Mouse (Mus musculus) midbrain, embryonic 16.5 days (tissue): ENCODE measurements around the gene Nf1. TPM values are rescaled to one million over a fixed set of nuclear protein-coding genes. Genes with fewer than 3 reads are reported as not detected.
A peak's percentile ranks its signal among the peaks of the same experiment; 100 is the strongest.

Experiments used
- ATAC-seq: fragments of 200-750 bp; cut with Nextera tagmentation; 2 replicates; pipeline ENCODE4 v1.8.0; 2017; ENCODE audit warnings: moderate TSS enrichment
- H3K27ac ChIP-seq: fragments of 300-500 bp; sonication (generic); 2 replicates; pipeline ENCODE4 v1.5.1; 2014; ENCODE audit warnings: mild to moderate bottlenecking, low read length, mixed read lengths
- H3K27me3 ChIP-seq: fragments of 300-500 bp; sonication (generic); 2 replicates; pipeline ENCODE4 v1.6.1; 2014; ENCODE audit warnings: low read depth, low read length, mixed read lengths; ENCODE audit not compliant: control insufficient read depth, insufficient read depth
- H3K36me3 ChIP-seq: fragments of 300-500 bp; sonication (generic); 2 replicates; pipeline ENCODE4 v1.6.1; 2014; ENCODE audit warnings: mild to moderate bottlenecking, low read length, moderate library complexity, mixed read lengths; ENCODE audit not compliant: control insufficient read depth, insufficient read depth
- H3K4me1 ChIP-seq: fragments of 300-500 bp; sonication (generic); 2 replicates; pipeline ENCODE4 v1.6.1; 2014; ENCODE audit warnings: mild to moderate bottlenecking, low read length, mixed read lengths; ENCODE audit not compliant: control insufficient read depth, insufficient read depth
- H3K4me2 ChIP-seq: fragments of 300-500 bp; sonication (generic); 2 replicates; pipeline ENCODE4 v1.6.1; 2014; ENCODE audit warnings: mild to moderate bottlenecking, low read length, mixed read lengths
- H3K4me3 ChIP-seq: fragments of 300-500 bp; sonication (generic); 2 replicates; pipeline ENCODE4 v1.5.1; 2014; ENCODE audit warnings: low read depth, mild to moderate bottlenecking, low read length, moderate library complexity, mixed read lengths
- H3K9ac ChIP-seq: fragments of 300-500 bp; sonication (generic); 2 replicates; pipeline ENCODE4 v1.6.1; 2014; ENCODE audit warnings: low read depth, low read length, mixed read lengths
- H3K9me3 ChIP-seq: fragments of 300-500 bp; sonication (generic); replicated peaks from 2 replicates; pipeline ENCODE4 v1.6.1; 2014; ENCODE audit warnings: mild to moderate bottlenecking, low read length, mixed read lengths; ENCODE audit not compliant: control insufficient read depth, poor library complexity, severe bottlenecking
- WGBS: fragments of 180-500 bp; shearing (Covaris S2); extraction: QIAGEN DNeasy Blood & Tissue Kit; methylation state at CpG from one replicate; pipeline ENCODE4 v1.1.7; 2014; 5-methylcytosine and 5-hydroxymethylcytosine counted together
- polyA plus RNA-seq: library from polyadenylated mRNA; unstranded; fragments of >200 nt; fragmentation: Nextera tagmentation; extraction: Ambion mirVana; gene quantifications from 2 replicates; pipeline ENCODE4 v1.2.1, GENCODE M21; 2015

Nf1 gene
- polyA plus RNA-seq, 1 experiment from 2014 or later = 4.7 TPM

GRCm38 (mm10) chr11:79323985-79324685 lies 15.4 kb upstream of the Nf1 start:
- Histone ChIP-seq H3K4me1 (no peaks in the 10 kb centered on the region), H3K9ac (no peak overlapping the region), H3K27me3 (no peaks in the 10 kb centered on the region), H3K9me3 (no peaks in the 10 kb centered on the region), H3K4me3 (no peak overlapping the region), H3K4me2 (no peak overlapping the region), H3K36me3 (no peaks in the 10 kb centered on the region), H3K27ac (no peak overlapping the region)
- ATAC-seq = no peak
- WGBS = 63% methylated on average over 12 of the region's 12 CpGs

- no peak for ATAC-seq
- Histone ChIP-seq H3K9me3 (no peaks in the 10 kb centered on the region), H3K36me3 (no peaks in the 10 kb centered on the region), H3K27ac (no peak overlapping the region), H3K4me1 (no peaks in the 10 kb centered on the region), H3K4me2 (no peak overlapping the region), H3K4me3 (no peak overlapping the region), H3K9ac (no peak overlapping the region), H3K27me3 (no peaks in the 10 kb centered on the region)
- WGBS = 92% methylated on average over 8 of the region's 8 CpGs
Measured at GRCm38 (mm10) chr11:79325663-79326062, 13.8 kb upstream of the Nf1 start.

DNA sequence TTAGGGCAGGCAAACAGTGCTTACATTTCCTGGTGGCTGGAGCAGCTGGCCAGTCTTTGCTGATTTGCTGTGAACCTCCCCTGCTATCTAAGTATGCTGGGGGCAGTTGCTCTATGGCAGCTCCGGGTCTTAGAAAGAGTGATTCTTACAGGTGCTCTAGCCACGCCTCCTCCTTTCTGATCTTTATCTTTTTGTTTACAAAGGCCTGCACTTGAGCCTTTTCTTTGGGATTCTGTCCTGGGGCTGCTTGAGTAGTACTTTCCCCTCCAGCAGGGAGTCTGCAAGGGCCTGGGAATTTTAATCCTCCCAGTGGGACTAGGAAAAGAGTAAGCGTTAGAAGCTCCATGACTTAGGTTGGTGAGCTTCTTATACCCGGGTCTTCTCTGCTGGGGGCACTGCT lies 12.4 kb upstream of the Nf1 start:
- Histone ChIP-seq H3K9ac (no peak overlapping the region), H3K27me3 (no peaks in the 10 kb centered on the region), H3K9me3 (no peaks in the 10 kb centered on the region), H3K4me2 (no peak overlapping the region), H3K36me3 (no peaks in the 10 kb centered on the region), H3K27ac (no peak overlapping the region), H3K4me3 (no peak overlapping the region), H3K4me1 (no peaks in the 10 kb centered on the region)
- 22% methylated on average over 4 of the region's 4 CpGs for WGBS
- ATAC-seq = no peak

DNA sequence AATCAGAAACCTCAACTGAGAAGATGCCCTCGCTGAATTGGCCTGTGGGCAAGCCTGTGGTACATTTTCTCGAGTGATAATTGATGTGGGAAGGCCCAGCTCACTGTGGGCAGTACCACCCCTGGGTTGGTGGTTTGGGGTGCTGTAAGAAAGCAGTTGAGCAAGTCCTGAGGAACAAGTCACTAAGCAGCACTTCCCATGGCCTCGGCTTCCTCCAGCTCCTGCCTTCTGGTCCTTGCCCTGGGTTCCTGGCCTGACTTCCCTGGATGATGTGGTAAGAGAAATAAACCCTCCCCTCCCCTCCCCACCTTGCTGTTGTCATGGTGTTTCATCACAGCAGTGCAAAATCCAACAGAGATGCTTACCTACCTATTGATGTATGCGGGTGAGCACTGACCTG lies 11.4 kb upstream of the Nf1 start:
- no peaks in the 10 kb centered on the region for H3K27me3 ChIP-seq
- no peak overlapping the region for H3K9ac ChIP-seq
- WGBS = 97% methylated on average over 4 of the region's 4 CpGs
- H3K4me3 ChIP-seq = no peak overlapping the region
- H3K36me3 ChIP-seq = no peaks in the 10 kb centered on the region
- no peaks in the 10 kb centered on the region for H3K9me3 ChIP-seq
- ATAC-seq = no peak
- H3K4me1 ChIP-seq = no peaks in the 10 kb centered on the region
- H3K4me2 ChIP-seq = no peak overlapping the region
- H3K27ac ChIP-seq = no peak overlapping the region

DNA sequence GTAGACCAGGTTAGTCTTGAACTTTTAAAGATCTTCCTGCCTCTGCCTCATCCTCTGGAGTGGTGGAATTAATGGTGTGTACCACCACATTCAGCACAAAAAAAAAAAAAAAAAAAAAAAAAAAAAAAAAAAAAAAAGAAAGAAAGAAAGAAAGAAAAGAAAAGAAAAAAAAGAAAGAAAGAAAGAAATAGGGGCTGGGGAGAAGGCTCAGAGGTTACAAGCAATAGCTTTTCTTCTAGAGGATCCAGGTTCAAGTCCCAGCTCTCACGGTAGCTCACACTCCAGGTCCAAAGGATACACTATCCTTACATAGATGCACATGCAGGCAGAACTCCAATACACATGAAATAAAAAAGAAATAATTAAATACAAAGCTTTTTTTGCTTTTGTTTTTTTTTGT lies 9.9 kb upstream of the Nf1 start:
- Histone ChIP-seq H3K4me3 (no peak overlapping the region), H3K27me3 (no peaks in the 10 kb centered on the region), H3K4me2 (no peak overlapping the region), H3K36me3 (no peaks in the 10 kb centered on the region), H3K9me3 (no peaks in the 10 kb centered on the region), H3K9ac (no peak overlapping the region), H3K4me1 (no peaks in the 10 kb centered on the region), H3K27ac (no peak overlapping the region)
- ATAC-seq = no peak
- 100% methylated on average over 1 of the region's 1 CpGs for WGBS

DNA sequence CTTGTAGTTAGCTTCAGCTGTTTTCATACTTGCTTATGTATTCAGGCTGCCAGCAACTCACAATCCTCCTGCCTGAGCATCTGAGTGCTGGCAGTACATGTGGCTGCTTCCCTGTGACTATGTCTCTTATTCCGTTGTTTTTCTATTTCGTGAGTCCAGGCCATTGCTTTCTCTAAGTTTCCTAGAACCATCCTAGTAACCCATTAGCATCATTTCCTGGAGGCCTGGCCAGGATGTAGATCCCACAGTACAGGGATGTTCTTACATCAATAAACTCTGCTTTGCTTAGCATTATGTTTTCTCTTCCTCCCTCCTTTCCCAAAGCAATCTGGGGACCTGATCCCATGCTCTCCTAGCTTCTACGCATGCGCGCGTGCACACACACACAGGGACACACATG lies 4.4 kb upstream of the Nf1 start:
- peaks cover 4% of the 10 kb centered on the region for H3K4me1 ChIP-seq
- WGBS = 93% methylated on average over 6 of the region's 6 CpGs

GRCm38 (mm10) chr11:79336722-79337267 lies 2.7 kb upstream of the Nf1 start:
- no peak overlapping the region for H3K4me2 ChIP-seq
- H3K4me3 ChIP-seq = no peak overlapping the region
- peaks cover 12% of the 10 kb centered on the region for H3K4me1 ChIP-seq
- H3K27me3 ChIP-seq = no peaks in the 10 kb centered on the region
- peaks cover 2% of the 10 kb centered on the region; the same call in 1 of the 2 replicates for H3K9me3 ChIP-seq
- WGBS = 92% methylated on average over 5 of the region's 5 CpGs
- ATAC-seq = no peak
- H3K27ac ChIP-seq = no peak overlapping the region
- H3K9ac ChIP-seq = no peak overlapping the region
- no peaks in the 10 kb centered on the region for H3K36me3 ChIP-seq

More for the DNA sequence above, 4.4 kb upstream of the Nf1 start:
- Histone ChIP-seq H3K27me3 (no peaks in the 10 kb centered on the region), H3K4me2 (no peak overlapping the region), H3K9ac (no peak overlapping the region), H3K36me3 (no peaks in the 10 kb centered on the region), H3K4me3 (no peak overlapping the region), H3K9me3 (peaks cover 2% of the 10 kb centered on the region; the same call in 1 of the 2 replicates), H3K27ac (no peak overlapping the region)
- no peak for ATAC-seq

- Histone ChIP-seq H3K27ac (no peak overlapping the region), H3K4me1 (peaks cover 12% of the 10 kb centered on the region), H3K36me3 (no peaks in the 10 kb centered on the region), H3K9me3 (peaks cover 2% of the 10 kb centered on the region; the same call in 1 of the 2 replicates), H3K4me3 (peak overlapping the region; percentile 96), H3K9ac (no peak overlapping the region), H3K27me3 (no peaks in the 10 kb centered on the region), H3K4me2 (peak overlapping the region; percentile 60)
- ATAC-seq = no peak
- 49% methylated on average over 4 of the region's 4 CpGs for WGBS
Measured at GRCm38 (mm10) chr11:79338621-79339020, 872 bp upstream of the Nf1 start.
